Mouse (Mus musculus) limb, embryonic 14.5 days (tissue): Measurements from ENCODE around the gene Kansl1. TPM values are rescaled to one million over a fixed set of nuclear protein-coding genes. Genes with fewer than 3 reads are reported as not detected.
A peak's percentile ranks its signal among the peaks of the same experiment; 100 is the strongest.

ENCODE experiments used
- ATAC-seq: fragments of 200-750 bp; cut with Nextera tagmentation; 2 replicates; pipeline ENCODE4 v1.8.0; 2017; ENCODE audit warnings: low read depth, moderate number of reproducible peaks, moderate TSS enrichment; ENCODE audit not compliant: low FRiP score
- DNase-seq: peaks from one replicate; pipeline ENCODE4 v3.0.0-alpha.2; 2015; ENCODE audit warnings: low spot score
- H3K27ac ChIP-seq: fragments of 300-500 bp; sonication (generic); replicated peaks from 2 replicates; pipeline ENCODE4 v1.5.1; 2014; ENCODE audit warnings: low read depth, mild to moderate bottlenecking, low read length, moderate library complexity, mixed read lengths
- H3K27me3 ChIP-seq: fragments of 300-500 bp; sonication (generic); 2 replicates; pipeline ENCODE4 v1.6.1; 2014; ENCODE audit warnings: low read length, mixed read lengths; ENCODE audit not compliant: control insufficient read depth, insufficient read depth
- H3K36me3 ChIP-seq: fragments of 300-500 bp; sonication (generic); 2 replicates; pipeline ENCODE4 v1.6.1; 2014; ENCODE audit warnings: mild to moderate bottlenecking, low read length, moderate library complexity, mixed read lengths; ENCODE audit not compliant: control insufficient read depth, insufficient read depth
- H3K4me1 ChIP-seq: fragments of 300-500 bp; sonication (generic); 2 replicates; pipeline ENCODE4 v1.6.1; 2014; ENCODE audit warnings: antibody characterized with exemption, low read length, mixed read lengths; ENCODE audit not compliant: control insufficient read depth, insufficient read depth
- H3K4me2 ChIP-seq: fragments of 300-500 bp; sonication (generic); replicated peaks from 2 replicates; pipeline ENCODE4 v1.6.1; 2014; ENCODE audit warnings: low read depth, mild to moderate bottlenecking, low read length, moderate library complexity; ENCODE audit not compliant: severe bottlenecking
- H3K4me3 ChIP-seq: fragments of 300-500 bp; sonication (generic); replicated peaks from 2 replicates; pipeline ENCODE4 v1.5.1; 2014; ENCODE audit warnings: low read length
- H3K9ac ChIP-seq: fragments of 300-500 bp; sonication (generic); 2 replicates; pipeline ENCODE4 v1.6.1; 2014; ENCODE audit warnings: mild to moderate bottlenecking, low read depth, low read length, moderate library complexity; ENCODE audit not compliant: severe bottlenecking
- H3K9me3 ChIP-seq: fragments of 300-500 bp; sonication (generic); 2 replicates; pipeline ENCODE4 v1.6.1; 2016; ENCODE audit warnings: low read length; ENCODE audit not compliant: control insufficient read depth
- POLR2A ChIP-seq: fragments of 200-500 bp; IDR thresholded peaks from 2 replicates; pipeline ENCODE4 v1.8.0; 2012; ENCODE audit warnings: inconsistent platforms, mild to moderate bottlenecking, moderate library complexity, borderline replicate concordance; ENCODE audit not compliant: insufficient read depth, insufficient read length; ENCODE audit errors: extremely low read depth
- WGBS: fragments of 180-500 bp; shearing (Covaris S2); extraction: QIAGEN DNeasy Blood & Tissue Kit; methylation state at CpG from one replicate; pipeline ENCODE4 v1.1.7; 2014; 5-methylcytosine and 5-hydroxymethylcytosine counted together
- polyA plus RNA-seq, 2 experiments: library from polyadenylated mRNA; depleted of rRNA in 1 of 2; stranded (reverse) in 1 of 2; unstranded in 1 of 2; fragments of >200 nt; fragmentation: Nextera tagmentation in 1 of 2; extraction: Ambion mirVana in 1 of 2; gene quantifications; 2 replicates each; pipeline versions ENCODE4 v1.2.1 to v1.2.3; 2012 to 2014

The Kansl1 gene
- polyA plus RNA-seq, 2 experiments = 27.0 to 91.7 TPM

DNA sequence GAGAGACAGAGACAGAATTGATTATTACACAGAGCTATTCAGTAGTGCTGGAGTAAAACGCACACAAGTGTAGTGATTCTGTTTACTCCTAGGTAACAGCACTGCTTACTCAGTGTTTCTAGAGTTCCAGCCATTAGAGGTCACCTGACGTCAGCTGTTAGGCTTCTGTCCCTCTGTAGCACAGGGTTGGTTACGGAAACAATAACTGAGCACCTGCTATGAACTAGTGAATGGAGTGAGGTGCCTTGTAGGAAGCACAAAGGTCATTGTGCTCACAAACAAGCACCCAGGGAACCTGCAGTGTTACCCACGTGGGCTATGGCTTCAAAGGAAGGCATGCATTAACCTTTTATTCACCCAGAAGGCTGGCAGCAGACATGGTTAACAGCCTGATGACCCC, 10.8 kb upstream of the Kansl1 start:
- H3K4me1 ChIP-seq = no peaks in the 10 kb centered on the region
- DNase-seq (no peak), ATAC-seq (no peak)
- no peak overlapping the region for H3K9ac ChIP-seq
- WGBS = 69% methylated on average over 4 of the region's 4 CpGs
- no peak overlapping the region for H3K27ac ChIP-seq
- no peak overlapping the region for H3K4me3 ChIP-seq
- no peak for TF ChIP-seq POLR2A
- no peaks in the 10 kb centered on the region for H3K36me3 ChIP-seq
- H3K9me3 ChIP-seq = no peaks in the 10 kb centered on the region
- H3K27me3 ChIP-seq = no peaks in the 10 kb centered on the region
- H3K4me2 ChIP-seq = no peak overlapping the region

DNA sequence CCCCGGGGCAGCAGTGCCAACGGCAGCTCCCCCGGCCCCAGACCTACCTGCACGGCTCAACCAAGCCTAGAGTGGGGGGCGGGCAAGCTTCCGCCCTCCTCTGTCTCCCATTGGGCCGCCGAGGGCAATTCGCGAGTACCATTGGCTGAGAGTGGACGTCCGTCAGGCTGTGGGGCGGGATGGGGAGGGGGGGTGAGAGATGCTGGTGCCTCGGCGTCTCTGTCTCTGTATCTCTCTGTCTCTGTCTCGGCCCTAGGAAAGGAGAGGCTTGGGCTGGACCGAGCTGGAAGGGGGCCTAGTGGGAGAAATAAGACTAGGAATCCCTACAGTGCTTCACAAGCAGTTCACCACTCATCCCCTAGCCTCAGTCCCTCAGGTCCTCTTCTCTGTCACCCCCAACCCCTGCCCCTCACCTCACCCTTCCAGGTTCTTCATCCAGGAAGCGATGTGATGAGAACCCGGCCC, 742 bp upstream of the Kansl1 start:
- peak; percentile 94 for DNase-seq
- 0 out of 2 replicates have a peak, but pooled peaks have one; percentile 15 for TF ChIP-seq POLR2A
- Histone ChIP-seq H3K4me2 (peak overlapping the region; percentile 73), H3K9me3 (no peaks in the 10 kb centered on the region), H3K27me3 (no peaks in the 10 kb centered on the region), H3K4me3 (peak overlapping the region; percentile 94), H3K4me1 (peaks cover 4% of the 10 kb centered on the region), H3K36me3 (peaks cover 14% of the 10 kb centered on the region), H3K27ac (peak overlapping the region; percentile 71), H3K9ac (peak overlapping the region; percentile 98)
- WGBS = 3% methylated on average over 15 of the region's 19 CpGs
- ATAC-seq = peak; percentile 100

DNA sequence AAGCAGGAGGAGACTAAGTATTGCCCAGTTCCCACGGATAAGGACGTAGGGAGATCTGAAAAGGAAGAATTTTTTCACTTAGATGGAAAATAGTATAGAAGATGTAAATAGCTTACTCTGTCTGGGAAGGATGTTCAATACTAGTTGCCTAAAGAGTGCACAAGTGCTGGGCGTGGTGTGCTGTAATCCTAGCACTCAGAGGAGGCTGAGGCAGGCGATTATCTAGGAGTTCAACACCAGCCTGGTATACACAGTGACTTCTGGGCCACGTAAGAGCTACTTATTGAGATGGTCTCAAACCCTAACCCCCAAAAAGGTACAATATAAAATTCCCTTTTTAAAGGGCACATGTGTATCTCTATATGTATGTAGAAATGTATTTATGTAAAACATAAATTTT, 963 bp downstream of the Kansl1 start:
- peaks cover 4% of the 10 kb centered on the region for H3K4me1 ChIP-seq
- H3K9me3 ChIP-seq = no peaks in the 10 kb centered on the region
- no peak for TF ChIP-seq POLR2A
- no peak for DNase-seq
- H3K27me3 ChIP-seq = no peaks in the 10 kb centered on the region
- H3K4me2 ChIP-seq = 0 out of 2 replicates have a peak overlapping the region, but pooled peaks have one; percentile 17
- peaks cover 20% of the 10 kb centered on the region for H3K36me3 ChIP-seq
- no peak overlapping the region for H3K27ac ChIP-seq
- H3K4me3 ChIP-seq = 0 out of 2 replicates have a peak overlapping the region, but pooled peaks have one; percentile 5
- ATAC-seq = no peak
- 86% methylated on average over 5 of the region's 5 CpGs for WGBS
- H3K9ac ChIP-seq = no peak overlapping the region

DNA sequence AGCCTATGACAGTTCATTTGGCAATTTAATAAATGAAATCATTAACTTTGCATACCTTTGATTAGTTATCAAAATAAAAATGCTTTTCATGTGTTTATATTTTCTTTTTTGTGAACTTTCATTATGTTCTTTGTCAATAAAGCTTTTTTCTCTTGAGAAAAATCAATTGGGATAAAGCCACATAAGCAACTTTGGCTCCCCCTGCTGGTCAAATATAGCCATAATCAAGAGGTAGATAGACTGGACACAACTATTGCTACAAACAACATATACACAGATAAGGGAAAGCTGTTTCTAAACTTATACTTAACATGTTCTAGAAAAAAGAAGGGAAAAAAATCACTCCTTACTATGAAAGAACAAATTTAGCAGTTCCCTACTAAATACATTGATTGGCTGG, 7.1 kb downstream of the Kansl1 start:
- no peak overlapping the region for H3K4me3 ChIP-seq
- peak; percentile 86 for DNase-seq
- TF ChIP-seq POLR2A = no peak

DNA sequence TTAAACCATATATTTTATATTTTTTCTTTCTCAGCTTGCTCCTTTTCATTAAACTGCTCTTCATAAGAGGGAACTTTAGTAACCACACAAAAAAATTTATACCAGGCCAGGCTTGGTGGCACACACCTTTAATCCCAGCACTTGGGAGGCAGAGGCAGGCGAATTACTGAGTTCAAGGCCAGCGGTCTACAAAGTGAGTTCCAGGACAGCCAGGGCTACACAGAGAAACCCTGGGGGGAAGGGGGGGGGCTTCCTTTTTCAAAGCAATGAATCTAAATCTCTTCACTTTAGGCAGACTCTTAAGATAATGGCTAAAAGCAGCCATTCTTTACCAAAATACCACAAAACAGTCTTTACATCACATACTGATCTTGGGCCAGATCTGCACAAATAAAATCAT, 9.0 kb downstream of the Kansl1 start:
- WGBS = 91% methylated on average over 2 of the region's 2 CpGs

More for the DNA sequence above, 7.1 kb downstream of the Kansl1 start:
- no peak for ATAC-seq
- no peak overlapping the region for H3K27ac ChIP-seq
- peaks cover 30% of the 10 kb centered on the region for H3K36me3 ChIP-seq
- no peaks in the 10 kb centered on the region for H3K4me1 ChIP-seq
- H3K9ac ChIP-seq = no peak overlapping the region
- H3K9me3 ChIP-seq = no peaks in the 10 kb centered on the region
- H3K27me3 ChIP-seq = no peaks in the 10 kb centered on the region
- H3K4me2 ChIP-seq = no peak overlapping the region

More for the DNA sequence above, 9.0 kb downstream of the Kansl1 start:
- Histone ChIP-seq H3K27ac (no peak overlapping the region), H3K9me3 (no peaks in the 10 kb centered on the region), H3K36me3 (peaks cover 31% of the 10 kb centered on the region; the same call in 1 of the 2 replicates), H3K27me3 (no peaks in the 10 kb centered on the region), H3K4me1 (no peaks in the 10 kb centered on the region), H3K4me3 (no peak overlapping the region), H3K4me2 (no peak overlapping the region), H3K9ac (no peak overlapping the region)
- no peak for ATAC-seq
- no peak for TF ChIP-seq POLR2A
- no peak for DNase-seq
